Comparison of ENCODE assay signal across 12 mouse cellular contexts in genomic region chr7:15961239-15961638, GRCm38 (mm10). TPM values are rescaled to one million over a fixed set of nuclear protein-coding genes. Genes with fewer than 3 reads are reported as not detected.
DNase-seq lines count a peak whose midpoint lies in the region; ATAC-seq lines count a peak whose summit lies in the region.
"Had no signal": no experiment of that assay in that cellular context is flagged by ENCODE, and none has a peak within 500 bp of the region (broad histone marks: within the 10 kb centered on the region; RNA-seq: fewer than 3 reads in every experiment).

No protein-coding gene starts in this region.

- peak overlapping the region; percentile 96 for H3K27ac ChIP-seq in lung, embryonic 15.5 days
- 0 out of 2 replicates have a peak overlapping the region, but pooled peaks have one; percentile 8 for H3K27ac ChIP-seq in intestine, embryonic 16.5 days (ENCODE audit: low read length)
- H3K27ac ChIP-seq in hindbrain, embryonic 14.5 days = no peak overlapping the region

- no peak overlapping the region for H3K9ac ChIP-seq in lung, embryonic 15.5 days
- no peak overlapping the region for H3K9ac ChIP-seq in intestine, embryonic 16.5 days (ENCODE audit: low read depth, low read length)
- H3K9ac ChIP-seq in hindbrain, embryonic 14.5 days = no peak overlapping the region
- H3K9ac ChIP-seq: forebrain, embryonic 13.5 days had no signal

- H3K9me3 ChIP-seq in lung, embryonic 15.5 days = no peaks in the 10 kb centered on the region
- H3K9me3 ChIP-seq in intestine, embryonic 16.5 days (ENCODE audit: control insufficient read depth, low read length) = no peaks in the 10 kb centered on the region
- no peaks in the 10 kb centered on the region for H3K9me3 ChIP-seq in hindbrain, embryonic 14.5 days (ENCODE audit: control insufficient read depth, low read length)
- H3K9me3 ChIP-seq: forebrain, embryonic 13.5 days had no signal

- peaks cover 62% of the 10 kb centered on the region for H3K4me1 ChIP-seq in lung, embryonic 15.5 days
- peaks cover 32% of the 10 kb centered on the region for H3K4me1 ChIP-seq in intestine, embryonic 16.5 days (ENCODE audit: control insufficient read depth, insufficient read depth, low read length)
- H3K4me1 ChIP-seq in hindbrain, embryonic 14.5 days (replicated peaks; ENCODE audit: control insufficient read depth, insufficient read depth, low read length) = peaks cover 8% of the 10 kb centered on the region; the same call in 1 of the 2 replicates

- 39% methylated on average over 4 of the region's 4 CpGs for WGBS in lung, embryonic 15.5 days
- WGBS in intestine, embryonic 16.5 days = 51% methylated on average over 4 of the region's 4 CpGs
- WGBS in hindbrain, embryonic 14.5 days = 58% methylated on average over 4 of the region's 4 CpGs

- no peak overlapping the region; the same call in 1 of the 2 replicates for H3K4me2 ChIP-seq in lung, embryonic 15.5 days
- H3K4me2 ChIP-seq in intestine, embryonic 16.5 days (ENCODE audit: low read depth, low read length) = no peak overlapping the region
- H3K4me2 ChIP-seq in hindbrain, embryonic 14.5 days (replicated peaks) = no peak overlapping the region
- H3K4me2 ChIP-seq: forebrain, embryonic 13.5 days had no signal

- peaks cover 36% of the 10 kb centered on the region for H3K36me3 ChIP-seq in lung, embryonic 15.5 days
- H3K36me3 ChIP-seq in intestine, embryonic 16.5 days (ENCODE audit: control insufficient read depth, insufficient read depth, low read length) = peaks cover 5% of the 10 kb centered on the region; the same call in 1 of the 2 replicates
- H3K36me3 ChIP-seq in hindbrain, embryonic 14.5 days (replicated peaks; ENCODE audit: control insufficient read depth, insufficient read depth) = no peaks in the 10 kb centered on the region

- no peak overlapping the region for H3K4me3 ChIP-seq in lung, embryonic 15.5 days
- no peak overlapping the region for H3K4me3 ChIP-seq in intestine, embryonic 16.5 days (ENCODE audit: low read length)
- H3K4me3 ChIP-seq in hindbrain, embryonic 14.5 days (replicated peaks; ENCODE audit: low read length) = no peak overlapping the region
- H3K4me3 ChIP-seq: forebrain, embryonic 13.5 days had no signal

- no peaks in the 10 kb centered on the region for H3K27me3 ChIP-seq in lung, embryonic 15.5 days
- H3K27me3 ChIP-seq in intestine, embryonic 16.5 days (replicated peaks; ENCODE audit: control insufficient read depth, insufficient read depth, low read length) = no peaks in the 10 kb centered on the region
- H3K27me3 ChIP-seq in hindbrain, embryonic 14.5 days (ENCODE audit: control insufficient read depth, insufficient read depth, low read length) = no peaks in the 10 kb centered on the region
- H3K27me3 ChIP-seq: forebrain, embryonic 13.5 days had no signal

- ATAC-seq in lung, embryonic 15.5 days (ENCODE audit: borderline replicate concordance, extremely low read depth, low FRiP score, low TSS enrichment) = no peak
- no peak for ATAC-seq in intestine, embryonic 16.5 days
- ATAC-seq in hindbrain, embryonic 14.5 days (ENCODE audit: low FRiP score) = no peak
- ATAC-seq: forebrain, embryonic 13.5 days had no signal

- DNase-seq in heart, adult 18-20 months = peak; percentile 54 to 56
- DNase-seq in heart, adult 8-10 months (ENCODE audit: low spot score) = no peak
- DNase-seq in lung, adult 18-20 months = no peak
- DNase-seq in left cerebral cortex, adult 18-20 months (ENCODE audit: low spot score in 2 of 2) = no peak
- no peak for DNase-seq in hindbrain, embryonic 14.5 days (ENCODE audit: low spot score)
- no peak for DNase-seq in urinary bladder, postnatal 4 days (ENCODE audit: low spot score in 2 of 2)
- DNase-seq: gastrocnemius, postnatal 36 days; thymus, postnatal 14 days had no signal

RNA-seq across cellular contexts. Expression of gene Ehd2, which starts 6.1 kb away (rescaled TPM):
- total RNA-seq in heart, adult 18-20 months (2021) = 10 to 100 TPM; 65.8 to 77.3 TPM
- 10 to 100 TPM; 54.4 to 95.0 (median 82.9) TPM for total RNA-seq in heart, adult 8-10 months (2022)
- polyA plus RNA-seq in lung, embryonic 15.5 days (2015; fragmentation: Nextera tagmentation; extraction: Ambion mirVana) = 82.9 and 89.9 TPM in 2 replicates
- 48.1 and 50.9 TPM in 2 replicates for polyA plus RNA-seq in intestine, embryonic 16.5 days (2015; fragmentation: Nextera tagmentation; extraction: Ambion mirVana)
- total RNA-seq in left cerebral cortex, adult 18-20 months (2021) = 1 to 10 TPM; 4.5 to 6.1 TPM
- 5.6 and 6.6 TPM in 2 replicates for polyA plus RNA-seq in hindbrain, embryonic 14.5 days (2014; fragmentation: Nextera tagmentation; extraction: Ambion mirVana)
- total RNA-seq: monocyte, adult 5-6 weeks had no signal

RNA-seq across cellular contexts. Expression of gene Nop53, which starts 15.4 kb away (rescaled TPM):
- total RNA-seq in heart, adult 18-20 months (2021) = 100 to 1,000 TPM; 134 to 143 TPM
- total RNA-seq in heart, adult 8-10 months (2022) = 100 to 1,000 TPM; 121 to 147 (median 136) TPM
- 188 and 189 TPM in 2 replicates for polyA plus RNA-seq in lung, embryonic 15.5 days (2015; fragmentation: Nextera tagmentation; extraction: Ambion mirVana)
- 153 and 156 TPM in 2 replicates for polyA plus RNA-seq in intestine, embryonic 16.5 days (2015; fragmentation: Nextera tagmentation; extraction: Ambion mirVana)
- 100 to 1,000 TPM; 116 to 129 TPM for total RNA-seq in left cerebral cortex, adult 18-20 months (2021)
- polyA plus RNA-seq in hindbrain, embryonic 14.5 days (2014; fragmentation: Nextera tagmentation; extraction: Ambion mirVana) = 113 and 114 TPM in 2 replicates

RNA-seq across cellular contexts. Expression of gene Selenow, which starts 39.0 kb away (rescaled TPM):
- 100 to 1,000 TPM; 181 to 202 TPM for total RNA-seq in heart, adult 18-20 months (2021)
- 100 to 1,000 TPM; 183 to 219 (median 204) TPM for total RNA-seq in heart, adult 8-10 months (2022)
- polyA plus RNA-seq in lung, embryonic 15.5 days (2015; fragmentation: Nextera tagmentation; extraction: Ambion mirVana) = 774 and 832 TPM in 2 replicates
- polyA plus RNA-seq in intestine, embryonic 16.5 days (2015; fragmentation: Nextera tagmentation; extraction: Ambion mirVana) = 646 and 660 TPM in 2 replicates
- total RNA-seq in left cerebral cortex, adult 18-20 months (2021) = 1,000 to 10,000 TPM; 1,080 TPM
- polyA plus RNA-seq in hindbrain, embryonic 14.5 days (2014; fragmentation: Nextera tagmentation; extraction: Ambion mirVana) = 1,554 and 1,615 TPM in 2 replicates

Comparison
In these comparisons a context has a peak if more than half of its experiments do, and no peak if none do; other contexts are left out.
1. DNase-seq: peak in heart, adult 18-20 months (2 of 2); none in heart, adult 8-10 months (single experiment), lung, adult 18-20 months (0 of 2), left cerebral cortex, adult 18-20 months (0 of 2), hindbrain, embryonic 14.5 days (single experiment) and urinary bladder, postnatal 4 days (0 of 2).
2. RNA of gene Ehd2, which starts 6.1 kb away (total RNA-seq): 54.4 to 95.0 TPM in heart, adult 8-10 months and 65.8 to 77.3 TPM in heart, adult 18-20 months; 4.5 to 6.1 TPM in left cerebral cortex, adult 18-20 months; every median in the first group is over 4 times any median in the second.
3. RNA of gene Selenow, which starts 39.0 kb away (total RNA-seq): 1,080 TPM in left cerebral cortex, adult 18-20 months; 183 to 219 TPM in heart, adult 8-10 months and 181 to 202 TPM in heart, adult 18-20 months; every median in the first group is over 4 times any median in the second.